Mouse (Mus musculus): Measurements from ENCODE around the gene Fuz. TPM values are rescaled to one million over a fixed set of nuclear protein-coding genes. Genes with fewer than 3 reads are reported as not detected.

The Fuz gene
- polyA plus RNA-seq, 1 experiment: 9.8 TPM

- TF ChIP-seq USF1 (IDR thresholded peaks at IDR 0.05; ENCODE audit: low read depth) (no peak), CEBPB (IDR thresholded peaks at IDR 0.05; ENCODE audit: low read depth) (no peak), MYOG (IDR thresholded peaks at IDR 0.05; ENCODE audit: control insufficient read depth, extremely low read depth, insufficient read length) (no peak), MAX (IDR thresholded peaks at IDR 0.05) (no peak), FOSL1 (IDR thresholded peaks at IDR 0.05; ENCODE audit: insufficient read depth, low read length, poor library complexity, severe bottlenecking) (no peak), MYOD1 (IDR thresholded peaks at IDR 0.05; ENCODE audit: control insufficient read depth, insufficient read length, low read depth) (no peak), CTCF (IDR thresholded peaks at IDR 0.05; ENCODE audit: control insufficient read depth, insufficient read depth, insufficient read length) (no peak)
- no peaks in the 10 kb centered on the region for H3K27me3 ChIP-seq (ENCODE audit: control insufficient read depth, insufficient read depth, insufficient read length)
- H3K4me3 ChIP-seq (ENCODE audit: insufficient read depth, poor library complexity, severe bottlenecking): peak within 1 kb of the TSS; percentile 65
- H3K79me2 ChIP-seq (ENCODE audit: control insufficient read depth, insufficient read depth): peaks cover 40% of the 10 kb centered on the region
- peaks cover 5% of the 10 kb centered on the region for H3K36me3 ChIP-seq (ENCODE audit: control insufficient read depth, insufficient read depth)
- H3ac ChIP-seq (ENCODE audit: control insufficient read depth, insufficient read length, low read depth): peak within 1 kb of the TSS; percentile 76
- peaks cover 19% of the 10 kb centered on the region for H3K79me3 ChIP-seq (ENCODE audit: low read depth)
Measured at GRCm38 (mm10) chr7:44929204-44930151, 33.6 kb downstream of the Fuz start, which contains the start of gene Ap2a1. Ap2a1 (minus strand) TSS chr7:44929496.

GRCm38 (mm10) chr7:44938680-44939079 is 42.8 kb downstream of the Fuz start:
- Histone ChIP-seq H3K79me3 (ENCODE audit: low read depth) (no peaks in the 10 kb centered on the region), H3K36me3 (ENCODE audit: control insufficient read depth, insufficient read depth) (no peaks in the 10 kb centered on the region), H3K79me2 (ENCODE audit: control insufficient read depth, insufficient read depth) (no peaks in the 10 kb centered on the region), H3ac (ENCODE audit: control insufficient read depth, insufficient read length, low read depth) (no peak overlapping the region), H3K4me3 (ENCODE audit: insufficient read depth, poor library complexity, severe bottlenecking) (no peak overlapping the region), H3K27me3 (ENCODE audit: control insufficient read depth, insufficient read depth, insufficient read length) (peaks cover 9% of the 10 kb centered on the region)
- TF ChIP-seq USF1 (IDR thresholded peaks at IDR 0.05; ENCODE audit: low read depth) (no peak), FOSL1 (IDR thresholded peaks at IDR 0.05; ENCODE audit: insufficient read depth, low read length, poor library complexity, severe bottlenecking) (no peak), CEBPB (IDR thresholded peaks at IDR 0.05; ENCODE audit: low read depth) (no peak), MYOG (IDR thresholded peaks at IDR 0.05; ENCODE audit: control insufficient read depth, extremely low read depth, insufficient read length) (no peak), MYOD1 (IDR thresholded peaks at IDR 0.05; ENCODE audit: control insufficient read depth, insufficient read length, low read depth) (no peak), CTCF (IDR thresholded peaks at IDR 0.05; ENCODE audit: control insufficient read depth, insufficient read depth, insufficient read length) (no peak), MAX (IDR thresholded peaks at IDR 0.05) (no peak)

GRCm38 (mm10) chr7:44942904-44943303 is 47.0 kb downstream of the Fuz start, which contains the start of gene Tsks:
Tsks (plus strand) TSS chr7:44943204.
- no peaks in the 10 kb centered on the region for H3K36me3 ChIP-seq (ENCODE audit: control insufficient read depth, insufficient read depth)
- no peak within 1 kb of the TSS for H3K4me3 ChIP-seq (ENCODE audit: insufficient read depth, poor library complexity, severe bottlenecking)
- H3K27me3 ChIP-seq (ENCODE audit: control insufficient read depth, insufficient read depth, insufficient read length): peaks cover 22% of the 10 kb centered on the region
- H3K79me2 ChIP-seq (ENCODE audit: control insufficient read depth, insufficient read depth): no peaks in the 10 kb centered on the region
- no peak for TF ChIP-seq USF1 (IDR thresholded peaks at IDR 0.05; ENCODE audit: low read depth)
- no peak for TF ChIP-seq FOSL1 (IDR thresholded peaks at IDR 0.05; ENCODE audit: insufficient read depth, low read length, poor library complexity, severe bottlenecking)
- TF ChIP-seq MAX (IDR thresholded peaks at IDR 0.05): no peak
- no peak for TF ChIP-seq CEBPB (IDR thresholded peaks at IDR 0.05; ENCODE audit: low read depth)
- no peak for TF ChIP-seq MYOG (IDR thresholded peaks at IDR 0.05; ENCODE audit: control insufficient read depth, extremely low read depth, insufficient read length)
- no peak for TF ChIP-seq CTCF (IDR thresholded peaks at IDR 0.05; ENCODE audit: control insufficient read depth, insufficient read depth, insufficient read length)
- TF ChIP-seq MYOD1 (IDR thresholded peaks at IDR 0.05; ENCODE audit: control insufficient read depth, insufficient read length, low read depth): no peak
- no peaks in the 10 kb centered on the region for H3K79me3 ChIP-seq (ENCODE audit: low read depth)
- no peak within 1 kb of the TSS for H3ac ChIP-seq (ENCODE audit: control insufficient read depth, insufficient read length, low read depth)

GRCm38 (mm10) chr7:44949922-44950321 is 54.0 kb downstream of the Fuz start:
- Histone ChIP-seq H3K79me2 (ENCODE audit: control insufficient read depth, insufficient read depth) (no peaks in the 10 kb centered on the region), H3K36me3 (ENCODE audit: control insufficient read depth, insufficient read depth) (no peaks in the 10 kb centered on the region), H3ac (ENCODE audit: control insufficient read depth, insufficient read length, low read depth) (no peak overlapping the region), H3K4me3 (ENCODE audit: insufficient read depth, poor library complexity, severe bottlenecking) (no peak overlapping the region), H3K27me3 (ENCODE audit: control insufficient read depth, insufficient read depth, insufficient read length) (peaks cover 13% of the 10 kb centered on the region), H3K79me3 (ENCODE audit: low read depth) (no peaks in the 10 kb centered on the region)
- TF ChIP-seq FOSL1 (IDR thresholded peaks at IDR 0.05; ENCODE audit: insufficient read depth, low read length, poor library complexity, severe bottlenecking) (no peak), USF1 (IDR thresholded peaks at IDR 0.05; ENCODE audit: low read depth) (no peak), CTCF (IDR thresholded peaks at IDR 0.05; ENCODE audit: control insufficient read depth, insufficient read depth, insufficient read length) (no peak), MYOD1 (IDR thresholded peaks at IDR 0.05; ENCODE audit: control insufficient read depth, insufficient read length, low read depth) (no peak), CEBPB (IDR thresholded peaks at IDR 0.05; ENCODE audit: low read depth) (no peak), MAX (IDR thresholded peaks at IDR 0.05) (no peak), MYOG (IDR thresholded peaks at IDR 0.05; ENCODE audit: control insufficient read depth, extremely low read depth, insufficient read length) (no peak)

GRCm38 (mm10) chr7:44951960-44952359 is 56.1 kb downstream of the Fuz start:
- no peaks in the 10 kb centered on the region for H3K79me3 ChIP-seq (ENCODE audit: low read depth)
- no peaks in the 10 kb centered on the region for H3K36me3 ChIP-seq (ENCODE audit: control insufficient read depth, insufficient read depth)
- TF ChIP-seq CEBPB (IDR thresholded peaks at IDR 0.05; ENCODE audit: low read depth): no peak
- no peak for TF ChIP-seq FOSL1 (IDR thresholded peaks at IDR 0.05; ENCODE audit: insufficient read depth, low read length, poor library complexity, severe bottlenecking)
- TF ChIP-seq USF1 (IDR thresholded peaks at IDR 0.05; ENCODE audit: low read depth): no peak
- peak overlapping the region; percentile 4 for H3ac ChIP-seq (ENCODE audit: control insufficient read depth, insufficient read length, low read depth)
- H3K27me3 ChIP-seq (ENCODE audit: control insufficient read depth, insufficient read depth, insufficient read length): peaks cover 9% of the 10 kb centered on the region
- H3K79me2 ChIP-seq (ENCODE audit: control insufficient read depth, insufficient read depth): no peaks in the 10 kb centered on the region
- peak overlapping the region; percentile 27 for H3K4me3 ChIP-seq (ENCODE audit: insufficient read depth, poor library complexity, severe bottlenecking)

Small RNA genes within 50 kb of the gene (microRNA-seq; reads per million reads assigned to microRNA genes)
- not detected for gene Mir707 (ENCODE audit: borderline microRNAs expressed)

Other genes with a start within 250 kb of the Fuz start
- 0.01 TPM for gene Myh14, start 225.2 kb upstream of the Fuz start, polyA plus RNA-seq (2012; fragmentation: generic; extraction: Trizol)
- not detected for gene Izumo2, start 187.3 kb upstream of the Fuz start, polyA plus RNA-seq (2012; fragmentation: generic; extraction: Trizol)
- gene Vrk3, start 147.7 kb upstream of the Fuz start, polyA plus RNA-seq (2012; fragmentation: generic; extraction: Trizol): 20.0 TPM
- gene Zfp473, start 145.0 kb upstream of the Fuz start, polyA plus RNA-seq (2012; fragmentation: generic; extraction: Trizol): 0.29 TPM
- 102 TPM for gene Nup62, start 80.0 kb upstream of the Fuz start, polyA plus RNA-seq (2012; fragmentation: generic; extraction: Trizol)
- gene Il4i1, start 79.7 kb upstream of the Fuz start, polyA plus RNA-seq (2012; fragmentation: generic; extraction: Trizol): 0.63 TPM
- 290 TPM for gene Atf5, start 79.4 kb upstream of the Fuz start, polyA plus RNA-seq (2012; fragmentation: generic; extraction: Trizol)
- gene Akt1s1, start 47.1 kb upstream of the Fuz start, polyA plus RNA-seq (2012; fragmentation: generic; extraction: Trizol): 208 TPM
- 38.4 TPM for gene Tbc1d17, start 47.0 kb upstream of the Fuz start, polyA plus RNA-seq (2012; fragmentation: generic; extraction: Trizol)
- 32.0 TPM for gene Pnkp, start 38.9 kb upstream of the Fuz start, polyA plus RNA-seq (2012; fragmentation: generic; extraction: Trizol)
- gene Ptov1, start 26.3 kb upstream of the Fuz start, polyA plus RNA-seq (2012; fragmentation: generic; extraction: Trizol): 221 TPM
- gene Med25, start 3.4 kb upstream of the Fuz start, polyA plus RNA-seq (2012; fragmentation: generic; extraction: Trizol): 43.9 TPM
- 129 TPM for gene Ap2a1, start 33.4 kb downstream of the Fuz start, polyA plus RNA-seq (2012; fragmentation: generic; extraction: Trizol)
- gene Tsks, start 47.1 kb downstream of the Fuz start, polyA plus RNA-seq (2012; fragmentation: generic; extraction: Trizol): 0.04 TPM
- gene Cpt1c, start 78.8 kb downstream of the Fuz start, polyA plus RNA-seq (2012; fragmentation: generic; extraction: Trizol): 5.5 TPM
- 978 TPM for gene Prmt1, start 90.5 kb downstream of the Fuz start, polyA plus RNA-seq (2012; fragmentation: generic; extraction: Trizol)
- gene Irf3, start 101.6 kb downstream of the Fuz start, polyA plus RNA-seq (2012; fragmentation: generic; extraction: Trizol): 43.7 TPM
- gene Bcl2l12, start 102.6 kb downstream of the Fuz start, polyA plus RNA-seq (2012; fragmentation: generic; extraction: Trizol): 18.1 TPM
- gene Scaf1, start 120.3 kb downstream of the Fuz start, polyA plus RNA-seq (2012; fragmentation: generic; extraction: Trizol): 58.4 TPM
- 56.8 TPM for gene Rras, start 121.9 kb downstream of the Fuz start, polyA plus RNA-seq (2012; fragmentation: generic; extraction: Trizol)
- gene Prr12, start 156.8 kb downstream of the Fuz start, polyA plus RNA-seq (2012; fragmentation: generic; extraction: Trizol): 14.2 TPM
- 66.6 TPM for gene Nosip, start 166.3 kb downstream of the Fuz start, polyA plus RNA-seq (2012; fragmentation: generic; extraction: Trizol)
- gene Prrg2, start 166.6 kb downstream of the Fuz start, polyA plus RNA-seq (2012; fragmentation: generic; extraction: Trizol): 14.0 TPM
- 166 TPM for gene Rcn3, start 196.1 kb downstream of the Fuz start, polyA plus RNA-seq (2012; fragmentation: generic; extraction: Trizol)
- gene Fcgrt, start 207.8 kb downstream of the Fuz start, polyA plus RNA-seq (2012; fragmentation: generic; extraction: Trizol): 30.7 TPM
- gene Rps11, start 228.4 kb downstream of the Fuz start, polyA plus RNA-seq (2012; fragmentation: generic; extraction: Trizol): 3,175 TPM
- 6,379 TPM for gene Rpl13a, start 232.7 kb downstream of the Fuz start, polyA plus RNA-seq (2012; fragmentation: generic; extraction: Trizol)
- gene Gm45713, start 240.2 kb downstream of the Fuz start, polyA plus RNA-seq (2012; fragmentation: generic; extraction: Trizol): 0.95 TPM
- gene Flt3l, start 240.4 kb downstream of the Fuz start, polyA plus RNA-seq (2012; fragmentation: generic; extraction: Trizol): 1.6 TPM

All from C2C12 (cell line).